Mouse (Mus musculus) MEL (cell line): Measurements from ENCODE around the gene Kif6. TPM values are rescaled to one million over a fixed set of nuclear protein-coding genes. Genes with fewer than 3 reads are reported as not detected.

Source experiments
- DNase-seq: peaks from one replicate; pipeline ENCODE4 v3.0.0; 2011; ENCODE audit warnings: low read depth, low spot score
- H3K27ac ChIP-seq: 2 replicates; pipeline ENCODE4 v1.5.1; 2012; ENCODE audit warnings: low read depth, mild to moderate bottlenecking, control low read depth, low read length, moderate library complexity; ENCODE audit not compliant: control insufficient read depth
- H3K27me3 ChIP-seq, 2 experiments: fragments of 150-350 bp in 1 of 2; sonication (generic) in 1 of 2; 2 replicates each; pipeline ENCODE4 v1.6.1; 2012; ENCODE audit warnings: low read length in 2 of 2, mild to moderate bottlenecking in 2 of 2, improper control_type of control experiment in 1 of 2, moderate library complexity in 1 of 2; ENCODE audit not compliant: insufficient read depth in 2 of 2, control insufficient read depth in 1 of 2
- H3K36me3 ChIP-seq, 2 experiments: 2 replicates each; pipeline ENCODE4 v1.6.1; 2012 to 2014; ENCODE audit warnings: low read length in 2 of 2, improper control_type of control experiment in 1 of 2, inconsistent platforms in 1 of 2, mild to moderate bottlenecking in 1 of 2; ENCODE audit not compliant: insufficient read depth in 2 of 2, control insufficient read depth in 1 of 2
- H3K4me1 ChIP-seq, 2 experiments: fragments of 150-350 bp in 1 of 2; sonication (generic) in 1 of 2; 2 replicates each; pipeline ENCODE4 v1.6.1; 2012; ENCODE audit warnings: low read length in 2 of 2, improper control_type of control experiment in 1 of 2, mild to moderate bottlenecking in 1 of 2; ENCODE audit not compliant: insufficient read depth in 2 of 2, control insufficient read depth in 1 of 2
- H3K4me3 ChIP-seq, 2 experiments: fragments of 150-350 bp in 1 of 2; sonication (generic) in 1 of 2; 2 replicates each; pipeline ENCODE4 v1.5.1; 2012; ENCODE audit warnings: low read depth in 2 of 2, low read length in 2 of 2, mild to moderate bottlenecking in 2 of 2, moderate library complexity in 2 of 2, control low read depth in 1 of 2, improper control_type of control experiment in 1 of 2; ENCODE audit not compliant: control insufficient read depth in 1 of 2, insufficient read depth in 1 of 2
- H3K79me2 ChIP-seq: 2 replicates; pipeline ENCODE4 v1.6.1; 2012; ENCODE audit warnings: mild to moderate bottlenecking, low read length, moderate library complexity; ENCODE audit not compliant: control insufficient read depth, poor library complexity, insufficient read depth
- H3K9ac ChIP-seq: 2 replicates; pipeline ENCODE4 v1.6.1; 2012; ENCODE audit warnings: low read depth, mild to moderate bottlenecking, control low read depth, low read length, moderate library complexity; ENCODE audit not compliant: control insufficient read depth, poor library complexity, severe bottlenecking
- H3K9me3 ChIP-seq: fragments of 150-350 bp; sonication (generic); replicated peaks from 2 replicates; pipeline ENCODE4 v1.6.1; 2012; ENCODE audit warnings: mild to moderate bottlenecking, low read length, improper control_type of control experiment, moderate library complexity; ENCODE audit not compliant: insufficient read depth
- BHLHE40 ChIP-seq: IDR thresholded peaks from 2 replicates; pipeline ENCODE4 v1.6.1; 2012; ENCODE audit warnings: low read depth, mild to moderate bottlenecking, inconsistent platforms, low read length, improper control_type of control experiment, borderline replicate concordance
- CHD1 ChIP-seq: IDR thresholded peaks from 2 replicates; pipeline ENCODE4 v1.6.1; 2012; ENCODE audit warnings: low read depth, mild to moderate bottlenecking, inconsistent platforms, low read length, improper control_type of control experiment
- CHD2 ChIP-seq: IDR thresholded peaks from 2 replicates; pipeline ENCODE4 v1.6.1; 2011; ENCODE audit warnings: low read length, improper control_type of control experiment
- ELF1 ChIP-seq: IDR thresholded peaks from 2 replicates; pipeline ENCODE4 v1.6.1; 2014; ENCODE audit warnings: low read depth, mild to moderate bottlenecking, inconsistent platforms, low read length, improper control_type of control experiment, moderate library complexity
- EP300 ChIP-seq, 2 experiments: IDR thresholded peaks; 2 replicates each; pipeline ENCODE4 v1.6.1; 2011; ENCODE audit warnings: improper control_type of control experiment in 2 of 2, low read length in 2 of 2, low read depth in 1 of 2, mild to moderate bottlenecking in 1 of 2
- ETS1 ChIP-seq: IDR thresholded peaks from 2 replicates; pipeline ENCODE4 v1.6.1; 2012; ENCODE audit warnings: low read depth, mild to moderate bottlenecking, inconsistent platforms, low read length, improper control_type of control experiment, moderate library complexity
- HCFC1 ChIP-seq: IDR thresholded peaks from 2 replicates; pipeline ENCODE4 v1.6.1; 2012; ENCODE audit warnings: low read depth, mild to moderate bottlenecking, inconsistent platforms, low read length, improper control_type of control experiment, moderate library complexity
- JUND ChIP-seq: IDR thresholded peaks from 2 replicates; pipeline ENCODE4 v1.6.1; 2011; ENCODE audit warnings: low read depth, mild to moderate bottlenecking, improper control_type of control experiment, low read length
- KAT2A ChIP-seq: conservative IDR thresholded peaks from 2 replicates; pipeline ENCODE4 v1.6.1; 2012; ENCODE audit warnings: low read depth, low read length, improper control_type of control experiment, inconsistent platforms
- MAZ ChIP-seq: IDR thresholded peaks from 2 replicates; pipeline ENCODE4 v1.6.1; 2012; ENCODE audit warnings: low read depth, mild to moderate bottlenecking, inconsistent platforms, low read length, improper control_type of control experiment
- MEF2A ChIP-seq: IDR thresholded peaks from 2 replicates; pipeline ENCODE4 v1.6.1; 2014; ENCODE audit warnings: low read depth, mild to moderate bottlenecking, inconsistent platforms, low read length, improper control_type of control experiment; ENCODE audit not compliant: poor library complexity, insufficient replicate concordance, severe bottlenecking; ENCODE audit errors: extremely low read depth
- MXI1 ChIP-seq: IDR thresholded peaks from 2 replicates; pipeline ENCODE4 v1.6.1; 2011; ENCODE audit warnings: mild to moderate bottlenecking, low read depth, low read length, improper control_type of control experiment
- MYC ChIP-seq: IDR thresholded peaks from 2 replicates; pipeline ENCODE4 v1.6.1; 2011; ENCODE audit warnings: low read depth, mild to moderate bottlenecking, low read length, improper control_type of control experiment, moderate library complexity
- NELFE ChIP-seq: IDR thresholded peaks from 2 replicates; pipeline ENCODE4 v1.6.1; 2011; ENCODE audit warnings: low read depth, low read length, improper control_type of control experiment
- POLR2AphosphoS5 ChIP-seq: IDR thresholded peaks from 2 replicates; pipeline ENCODE4 v1.6.1; 2012; ENCODE audit warnings: low read depth, borderline replicate concordance, mild to moderate bottlenecking, inconsistent platforms, low read length, moderate library complexity, mixed read lengths
- RCOR1 ChIP-seq: IDR thresholded peaks from 2 replicates; pipeline ENCODE4 v1.6.1; 2012; ENCODE audit warnings: low read depth, mild to moderate bottlenecking, inconsistent platforms, low read length, improper control_type of control experiment
- SIN3A ChIP-seq: IDR thresholded peaks from 2 replicates; pipeline ENCODE4 v1.6.1; 2012; ENCODE audit warnings: low read length, improper control_type of control experiment, inconsistent platforms
- USF1 ChIP-seq: IDR thresholded peaks from 2 replicates; pipeline ENCODE4 v1.6.1; 2014; ENCODE audit warnings: low read depth, mild to moderate bottlenecking, inconsistent platforms, low read length, improper control_type of control experiment, moderate library complexity
- USF2 ChIP-seq, 2 experiments: IDR thresholded peaks; 2 replicates each; pipeline ENCODE4 v1.6.1; 2011 to 2012; ENCODE audit warnings: improper control_type of control experiment in 2 of 2, low read length in 2 of 2, borderline replicate concordance in 1 of 2, inconsistent platforms in 1 of 2, low read depth in 1 of 2, mild to moderate bottlenecking in 1 of 2; ENCODE audit not compliant: insufficient read depth in 1 of 2
- ZC3H11A ChIP-seq: IDR thresholded peaks from 2 replicates; pipeline ENCODE4 v1.6.1; 2012; ENCODE audit warnings: low read depth, mild to moderate bottlenecking, inconsistent platforms, low read length, improper control_type of control experiment
- ZKSCAN1 ChIP-seq: IDR thresholded peaks from 2 replicates; pipeline ENCODE4 v1.6.1; 2012; ENCODE audit warnings: low read depth, mild to moderate bottlenecking, inconsistent platforms, low read length, improper control_type of control experiment, moderate library complexity
- ZMIZ1 ChIP-seq: IDR thresholded peaks from 2 replicates; pipeline ENCODE4 v1.6.1; 2012; ENCODE audit warnings: low read depth, mild to moderate bottlenecking, inconsistent platforms, low read length, improper control_type of control experiment, moderate library complexity
- polyA plus RNA-seq, 2 experiments: library from polyadenylated mRNA; stranded (reverse) in 1 of 2; unstranded in 1 of 2; fragments of >175 nt in 1 of 2; fragments of >200 nt in 1 of 2; gene quantifications; 2 replicates each; pipeline versions ENCODE4 v1.2.1 to v1.2.4; 2012; ENCODE audit warnings: low replicate concordance in 2 of 2, low read depth in 1 of 2; ENCODE audit not compliant: insufficient read length in 2 of 2, insufficient read depth in 1 of 2, missing spikeins in 1 of 2
- total RNA-seq: library from RNA; depleted of rRNA; stranded (reverse); fragments of 300-350 nt; gene quantifications from 2 replicates; pipeline ENCODE4 v1.2.3, GENCODE M21; 2012

The Kif6 gene
- total and polyA plus RNA-seq, 3 experiments, result not detected

- Histone ChIP-seq H3K9ac (no peak overlapping the region), H3K36me3 (no peaks in the 10 kb centered on the region), H3K4me3 (no peak overlapping the region), H3K4me1 (no peaks in the 10 kb centered on the region), H3K27ac (no peak overlapping the region), H3K79me2 (no peaks in the 10 kb centered on the region), H3K9me3 (no peaks in the 10 kb centered on the region), H3K27me3 (no peaks in the 10 kb centered on the region)
- no peak for DNase-seq
- TF ChIP-seq KAT2A, result no peak
- TF ChIP-seq USF2 (IDR thresholded peaks at IDR 0.05; ENCODE audit: borderline replicate concordance in 1 of 2, insufficient read depth in 1 of 2, low read depth in 1 of 2, low read length in 2 of 2), result no peak
Measured at GRCm38 (mm10) chr17:49927611-49928010, 312.7 kb downstream of the Kif6 start.

- Histone ChIP-seq H3K27me3 (no peaks in the 10 kb centered on the region), H3K9me3 (no peaks in the 10 kb centered on the region), H3K36me3 (no peaks in the 10 kb centered on the region), H3K79me2 (no peaks in the 10 kb centered on the region), H3K4me3 (no peak overlapping the region), H3K4me1 (no peaks in the 10 kb centered on the region; a peak in 1 of 4 replicates), H3K9ac (no peak overlapping the region), H3K27ac (no peak overlapping the region)
- no peak for DNase-seq
- TF ChIP-seq HCFC1 (no peak), MXI1 (no peak), MYC (no peak), ZMIZ1 (no peak), BHLHE40 (no peak), POLR2AphosphoS5 (no peak), NELFE (no peak), CHD2 (no peak), JUND (no peak), SIN3A (no peak), ELF1 (no peak), RCOR1 (no peak), MEF2A (no peak), ETS1 (no peak), MAZ (no peak), CHD1 (no peak), ZKSCAN1 (no peak), EP300 (IDR thresholded peaks at IDR 0.05; ENCODE audit: low read depth in 1 of 2, low read length in 2 of 2) (no peak), ZC3H11A (no peak), USF1 (no peak)
Measured at GRCm38 (mm10) chr17:49933806-49934205, 318.9 kb downstream of the Kif6 start.
